Mouse (Mus musculus) spleen, postnatal 36 days (tissue): ENCODE data around the gene P3h1.

Source experiments
- DNase-seq, 2 experiments: peaks; one replicate each; pipeline ENCODE4 v3.0.0; 2022; ENCODE audit warnings: low spot score in 2 of 2, mixed read lengths in 1 of 2

Gene P3h1

DNA sequence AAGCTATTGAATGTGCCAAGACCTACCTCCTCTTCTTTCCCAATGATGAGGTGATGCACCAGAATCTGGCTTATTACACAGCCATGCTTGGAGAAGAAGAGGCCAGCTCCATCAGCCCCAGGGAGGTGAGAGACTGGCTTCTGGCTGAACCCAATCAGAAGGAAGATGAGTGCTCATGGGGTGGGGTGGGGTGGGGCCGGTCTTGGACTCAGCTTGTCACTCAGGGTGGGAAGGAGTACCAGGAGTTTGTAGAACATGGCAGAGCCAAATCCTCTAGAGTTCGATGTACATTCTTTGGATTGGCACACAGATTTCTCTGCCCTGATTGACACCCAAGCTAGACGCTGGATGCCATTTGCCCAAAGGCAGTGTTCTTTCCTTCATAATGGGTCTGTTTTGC is 5.9 kb downstream of the P3h1 start:
- DNase-seq: no peak

DNA sequence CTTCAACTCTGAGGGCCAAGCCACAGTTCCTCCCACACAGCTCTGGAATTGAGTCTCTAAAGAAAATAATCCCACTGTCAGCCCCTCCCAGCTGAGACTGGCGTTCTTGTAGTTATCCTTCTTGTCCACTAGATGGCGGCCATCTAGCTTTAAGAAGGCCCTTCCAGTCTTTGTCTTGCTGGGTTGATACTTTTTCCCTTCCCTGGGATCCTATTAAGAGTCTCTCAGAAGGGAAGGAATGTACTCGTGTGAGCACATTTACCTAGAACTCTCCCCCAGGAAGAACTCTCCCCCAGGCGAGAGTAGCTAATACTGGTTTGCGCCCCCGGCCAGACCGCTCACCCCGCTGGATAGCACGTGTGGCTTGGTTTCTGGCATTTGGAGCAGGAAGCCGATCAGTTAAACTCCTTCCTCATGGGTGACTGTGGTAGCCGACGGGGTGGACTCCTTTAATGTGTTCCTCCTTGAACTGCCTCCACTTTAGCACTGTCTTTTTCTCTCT is 6.5 kb downstream of the P3h1 start:
- peak; percentile 12 to 31 for DNase-seq

DNA sequence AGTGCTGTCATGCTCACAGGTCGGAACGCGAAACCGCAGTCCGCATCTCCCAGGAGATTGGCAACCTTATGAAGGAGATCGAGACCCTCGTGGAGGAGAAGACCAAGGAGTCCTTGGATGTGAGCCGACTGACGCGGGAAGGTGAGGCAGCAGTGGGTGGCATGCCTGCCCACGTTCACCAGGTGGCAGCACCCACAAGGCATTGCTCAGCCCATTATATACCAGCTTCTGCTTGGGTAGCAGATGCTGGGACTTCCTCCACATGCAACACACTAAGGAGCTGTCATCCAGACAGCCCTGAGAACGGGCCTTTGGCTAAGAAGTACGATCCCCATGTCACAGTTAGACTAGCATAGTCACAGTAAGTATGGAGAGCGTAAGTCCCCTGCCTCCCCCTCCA is 8.9 kb downstream of the P3h1 start:
- peak in 1 of 2 experiments; percentile 12 for DNase-seq

DNA sequence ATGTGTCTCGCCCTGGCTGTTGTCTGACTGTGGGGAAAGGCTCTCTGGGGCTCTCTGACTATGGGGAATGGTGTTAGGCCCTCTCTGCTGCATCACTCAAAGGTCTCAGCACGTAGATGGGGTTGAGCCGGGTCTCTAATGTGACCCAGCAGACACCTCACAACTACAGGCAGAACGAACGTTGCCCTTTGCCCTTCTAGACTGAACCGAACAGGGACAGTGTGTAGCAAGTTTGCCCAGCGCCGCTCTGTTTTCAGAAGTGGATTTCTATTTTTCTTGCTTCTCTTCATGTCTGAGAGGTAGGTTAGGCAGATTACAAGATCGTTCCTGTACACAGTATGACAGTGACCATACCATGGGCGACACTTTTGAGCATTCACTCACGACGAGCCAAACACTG is 9.9 kb downstream of the P3h1 start:
- DNase-seq: no peak

DNA sequence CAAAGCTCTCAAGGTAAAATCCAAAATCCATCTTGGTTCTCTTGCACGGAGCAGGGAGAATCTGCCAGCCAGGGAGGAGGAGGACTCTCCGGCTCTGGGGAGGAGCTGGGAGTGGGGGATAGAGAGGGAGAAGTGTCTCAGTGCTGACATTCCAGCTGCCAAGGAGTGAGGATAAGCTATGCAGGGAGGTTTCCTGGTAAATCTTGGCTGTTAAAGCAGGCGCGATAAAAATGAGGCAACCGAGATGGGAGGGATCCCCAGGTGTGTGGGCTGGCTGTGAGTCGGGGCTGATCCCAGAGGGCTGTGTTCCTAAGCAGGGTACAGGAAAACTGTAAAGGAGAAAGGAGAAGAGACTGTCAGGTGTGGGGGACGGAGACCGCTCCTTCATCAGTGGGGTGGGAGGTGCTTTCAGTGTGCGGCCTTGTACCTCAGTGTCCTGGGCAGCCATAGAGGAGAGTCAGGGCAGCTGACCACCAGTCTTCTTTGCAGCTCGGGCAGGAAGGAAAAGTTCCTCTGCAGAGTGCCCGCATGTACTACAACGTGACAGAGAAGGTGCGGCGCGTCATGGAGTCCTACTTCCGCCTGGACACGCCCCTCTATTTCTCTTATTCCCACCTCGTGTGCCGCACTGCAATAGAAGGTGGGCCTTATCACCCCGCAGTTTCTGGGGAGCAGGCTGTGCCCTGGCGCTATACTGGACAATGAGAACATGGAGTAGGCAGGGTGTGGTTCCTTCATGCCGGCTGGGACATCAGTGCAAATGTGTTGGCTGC is 11.9 kb downstream of the P3h1 start:
- DNase-seq: no peak

DNA sequence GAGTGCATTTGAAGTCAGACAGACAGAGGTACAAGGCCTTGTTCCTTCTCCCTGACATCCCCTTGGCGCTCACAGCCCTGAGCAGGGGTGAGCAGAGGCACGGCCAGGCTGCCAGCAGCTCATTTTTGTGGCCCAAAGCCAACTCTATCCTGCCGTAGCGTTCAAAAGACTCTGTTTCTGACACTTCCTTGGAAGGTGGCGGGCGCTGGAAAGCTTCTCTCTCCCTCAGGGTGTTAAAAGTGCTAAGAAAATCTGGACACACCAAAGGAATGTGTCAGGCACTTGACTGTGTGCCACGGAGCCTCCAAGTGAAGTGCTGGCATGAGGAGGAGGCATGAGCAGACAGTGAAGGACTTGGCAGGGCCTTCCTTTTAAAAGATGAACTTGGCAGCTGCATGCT is 12.8 kb downstream of the P3h1 start:
- no peak for DNase-seq

DNA sequence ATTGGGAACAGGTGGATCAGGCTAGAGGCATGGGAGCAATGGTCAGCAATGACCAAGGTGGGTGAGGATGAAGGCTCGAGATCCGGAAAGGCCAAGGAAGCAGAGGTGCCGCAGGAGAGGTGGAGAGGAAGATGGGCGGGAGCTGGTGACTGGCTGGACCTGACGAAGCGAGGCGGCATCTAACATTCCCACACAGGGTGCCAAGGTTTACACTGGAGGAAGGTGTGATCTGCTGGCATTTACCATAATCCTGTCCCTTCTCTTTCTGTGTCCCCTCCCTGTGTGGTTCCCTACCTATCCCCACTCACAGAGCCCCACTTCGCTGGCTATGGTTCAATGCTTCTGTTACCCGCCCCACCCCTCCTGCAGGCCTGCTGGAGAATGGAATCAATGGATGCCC is 13.2 kb downstream of the P3h1 start:
- no peak for DNase-seq

DNA sequence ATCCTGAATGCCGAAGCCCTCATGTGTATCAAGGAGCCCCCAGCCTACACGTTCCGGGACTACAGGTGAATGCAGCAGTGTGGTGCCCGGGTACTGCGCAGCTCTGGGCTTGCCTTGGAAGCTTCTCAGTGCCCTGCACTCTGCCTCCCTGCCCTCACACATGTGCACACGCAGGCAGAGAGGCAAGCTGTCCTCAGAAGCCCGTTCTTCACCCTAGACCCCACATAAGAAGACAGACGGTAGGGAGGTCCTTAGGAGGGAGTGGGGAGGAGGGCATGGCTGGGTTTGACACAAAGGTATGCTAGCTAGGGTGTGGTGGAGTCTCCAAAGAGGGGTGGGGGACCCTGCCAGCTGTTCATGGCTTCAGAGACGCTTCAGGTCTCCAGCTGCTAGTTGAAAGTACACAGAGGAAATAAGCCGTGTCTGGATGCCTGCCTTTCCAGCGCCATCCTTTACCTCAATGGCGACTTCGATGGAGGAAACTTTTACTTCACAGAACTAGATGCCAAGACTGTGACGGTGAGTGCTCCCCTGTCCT is 14.0 kb downstream of the P3h1 start:
- no peak for DNase-seq

DNA sequence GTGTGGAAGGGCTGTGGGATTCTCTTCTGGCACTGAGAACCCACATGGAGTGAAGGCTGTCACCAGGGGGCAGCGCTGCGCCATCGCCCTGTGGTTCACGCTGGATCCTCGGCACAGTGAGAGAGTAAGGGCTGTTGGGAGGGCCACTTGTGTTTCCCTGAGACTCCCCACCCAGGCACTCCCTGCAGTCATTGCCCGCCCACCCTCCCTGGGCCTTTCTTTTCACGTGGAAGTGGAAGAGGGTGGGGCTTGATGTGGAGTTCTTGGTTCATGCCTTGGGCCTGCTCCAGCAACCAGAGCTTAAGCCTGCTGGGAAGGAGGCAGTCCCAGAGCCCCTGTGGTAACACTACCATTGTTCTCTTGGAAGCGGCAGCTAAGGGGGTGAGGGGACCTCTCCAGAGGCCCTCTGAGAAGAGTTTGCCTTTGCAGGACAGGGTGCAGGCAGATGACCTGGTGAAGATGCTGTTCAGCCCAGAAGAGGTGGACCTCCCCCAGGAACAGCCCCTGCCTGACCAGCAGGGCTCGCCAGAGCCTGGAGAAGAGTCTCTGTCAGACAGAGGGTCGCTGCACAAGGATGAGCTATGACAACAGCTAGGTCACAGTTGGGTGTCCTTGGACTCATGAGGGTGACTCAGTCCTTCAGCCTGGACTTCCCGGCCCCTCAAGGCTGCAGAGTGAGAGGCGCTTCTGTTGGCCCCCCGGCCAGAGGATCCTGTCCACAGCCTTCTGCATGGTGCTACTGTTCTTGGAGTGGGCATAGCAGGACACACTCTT is 14.9 kb downstream of the P3h1 start:
- peak; percentile 46 to 52 for DNase-seq

DNA sequence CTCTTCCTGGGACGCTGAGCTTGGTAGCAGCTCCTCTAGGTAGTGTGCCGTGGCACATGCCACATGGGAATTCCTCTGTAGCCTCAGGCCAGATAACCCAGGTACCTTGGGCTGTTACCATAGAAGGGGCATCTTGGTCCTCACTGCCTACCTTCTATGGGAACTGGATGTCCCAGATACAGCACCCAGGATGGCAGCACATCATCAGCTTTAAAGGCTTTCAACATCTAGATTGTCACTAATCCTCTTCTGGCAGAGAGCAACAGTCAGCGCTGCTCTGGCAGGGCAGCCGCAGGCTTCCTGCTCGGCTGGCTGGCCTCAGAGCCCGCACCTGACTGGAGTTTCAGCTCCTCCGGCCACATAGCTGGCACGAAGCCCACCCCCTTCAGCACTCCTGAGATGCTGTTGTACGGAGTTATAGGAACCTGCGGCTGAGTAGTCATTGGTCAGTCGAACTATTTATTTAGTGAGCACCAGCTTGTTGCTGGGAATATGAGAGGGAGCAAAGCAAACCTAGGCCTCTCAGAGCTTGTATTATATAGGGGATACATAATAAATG is 15.8 kb downstream of the P3h1 start:
- DNase-seq: no peak

DNA sequence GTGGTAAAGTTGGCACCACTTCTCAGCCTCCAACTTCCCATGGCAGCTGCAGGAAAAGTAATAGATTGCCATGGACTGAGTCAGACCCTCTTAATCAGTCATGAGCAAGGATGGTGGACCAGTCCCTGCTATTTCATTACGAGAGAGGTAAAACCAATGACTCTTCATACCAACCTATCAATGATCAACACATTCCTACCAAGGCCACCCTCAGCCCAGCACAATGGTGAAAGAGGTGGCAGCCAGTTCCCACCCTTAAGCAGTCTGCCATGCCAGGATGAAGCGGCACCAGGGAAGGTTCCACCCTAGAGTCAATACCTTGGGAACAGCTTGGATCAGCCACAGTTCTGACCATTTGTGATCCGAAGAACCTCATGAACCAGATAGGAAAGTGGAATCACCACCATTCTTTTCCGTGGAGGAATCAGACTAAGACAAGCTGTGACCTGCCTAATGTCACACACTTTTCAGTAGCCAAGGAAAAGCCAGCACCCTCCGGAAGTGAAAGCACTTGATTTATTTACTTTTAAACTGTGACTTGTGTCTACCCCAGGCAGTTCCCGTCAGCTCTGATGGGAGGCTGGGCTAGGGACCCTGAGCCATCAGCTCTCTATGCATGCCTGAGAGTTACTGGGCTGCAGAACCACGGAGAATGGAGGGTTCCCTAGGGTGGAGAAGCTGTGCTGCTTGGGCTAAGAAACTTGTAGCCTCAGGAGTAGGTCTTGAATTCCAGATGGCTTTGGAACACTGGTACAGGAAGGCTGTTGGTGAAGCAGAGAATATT is 19.5 kb downstream of the P3h1 start:
- DNase-seq: no peak

DNA sequence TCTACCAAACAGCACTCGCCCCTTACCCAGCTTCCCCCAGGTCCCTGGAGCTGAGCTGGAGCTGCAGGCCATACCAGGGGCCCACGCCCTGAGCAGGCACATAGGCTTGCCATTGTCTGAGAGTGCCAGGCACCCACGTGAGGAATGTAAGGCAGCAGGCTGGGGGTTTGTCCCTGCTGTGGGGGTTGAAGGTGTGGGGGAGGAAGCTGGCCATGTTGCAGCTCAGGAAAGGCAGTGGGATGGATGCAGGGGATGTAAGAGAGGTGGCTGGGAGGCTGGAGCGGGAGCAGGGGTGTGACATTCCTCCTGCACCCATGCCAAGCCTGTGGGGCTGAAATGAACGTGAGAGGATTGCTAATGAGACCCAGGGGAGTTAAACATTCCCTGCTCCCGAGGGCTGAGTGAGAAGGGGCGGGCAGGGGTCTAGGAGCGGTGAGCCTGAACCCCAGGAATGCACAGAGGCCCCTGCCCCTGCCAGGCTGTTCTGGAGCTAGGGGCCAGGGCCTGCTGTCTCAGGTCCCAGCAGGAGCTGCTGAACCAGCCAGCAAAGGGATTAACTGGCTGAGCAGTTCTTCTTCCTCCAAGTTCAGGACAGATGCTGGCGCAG is 21.4 kb downstream of the P3h1 start:
- DNase-seq: no peak

DNA sequence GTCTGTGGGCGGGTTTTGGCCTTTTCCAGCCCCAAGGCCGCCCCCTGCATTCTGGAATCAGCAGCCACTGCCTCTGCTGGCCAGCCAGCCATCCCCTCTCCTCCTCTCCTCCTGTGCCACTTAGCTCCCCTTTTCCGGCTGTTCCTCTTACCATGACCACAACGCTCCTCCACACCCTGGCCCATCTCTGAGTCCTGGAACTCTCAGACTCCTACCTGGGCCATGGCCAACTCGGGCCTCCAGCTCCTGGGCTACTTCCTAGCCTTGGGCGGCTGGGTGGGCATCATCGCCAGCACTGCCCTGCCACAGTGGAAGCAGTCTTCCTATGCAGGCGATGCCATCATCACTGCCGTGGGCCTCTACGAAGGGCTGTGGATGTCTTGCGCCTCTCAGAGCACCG is 22.6 kb downstream of the P3h1 start, which contains the start of gene Cldn19:
Gene Cldn19, plus strand, starts transcription at position 64 of the 400 bp plus-strand sequence.
- no peak for DNase-seq

DNA sequence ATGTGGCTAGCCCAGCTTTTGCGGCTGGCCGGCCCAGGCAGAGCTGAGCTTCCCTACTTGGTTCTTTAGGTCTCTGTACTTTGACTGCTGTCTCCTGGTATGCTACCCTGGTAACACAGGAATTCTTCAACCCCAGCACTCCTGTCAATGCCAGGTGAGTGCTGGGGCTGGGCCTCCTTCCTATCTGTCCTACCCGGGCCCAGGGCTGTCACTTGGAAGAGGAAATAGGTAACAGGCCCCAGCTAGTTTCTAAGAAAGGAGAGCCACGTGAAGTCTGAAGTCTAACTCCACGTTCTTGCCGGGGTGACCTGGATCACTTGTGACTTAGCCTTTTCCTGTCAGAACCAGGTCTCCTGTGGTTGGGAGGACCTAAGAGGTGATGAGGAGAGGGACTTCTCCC is 24.4 kb downstream of the P3h1 start:
- no peak for DNase-seq

DNA sequence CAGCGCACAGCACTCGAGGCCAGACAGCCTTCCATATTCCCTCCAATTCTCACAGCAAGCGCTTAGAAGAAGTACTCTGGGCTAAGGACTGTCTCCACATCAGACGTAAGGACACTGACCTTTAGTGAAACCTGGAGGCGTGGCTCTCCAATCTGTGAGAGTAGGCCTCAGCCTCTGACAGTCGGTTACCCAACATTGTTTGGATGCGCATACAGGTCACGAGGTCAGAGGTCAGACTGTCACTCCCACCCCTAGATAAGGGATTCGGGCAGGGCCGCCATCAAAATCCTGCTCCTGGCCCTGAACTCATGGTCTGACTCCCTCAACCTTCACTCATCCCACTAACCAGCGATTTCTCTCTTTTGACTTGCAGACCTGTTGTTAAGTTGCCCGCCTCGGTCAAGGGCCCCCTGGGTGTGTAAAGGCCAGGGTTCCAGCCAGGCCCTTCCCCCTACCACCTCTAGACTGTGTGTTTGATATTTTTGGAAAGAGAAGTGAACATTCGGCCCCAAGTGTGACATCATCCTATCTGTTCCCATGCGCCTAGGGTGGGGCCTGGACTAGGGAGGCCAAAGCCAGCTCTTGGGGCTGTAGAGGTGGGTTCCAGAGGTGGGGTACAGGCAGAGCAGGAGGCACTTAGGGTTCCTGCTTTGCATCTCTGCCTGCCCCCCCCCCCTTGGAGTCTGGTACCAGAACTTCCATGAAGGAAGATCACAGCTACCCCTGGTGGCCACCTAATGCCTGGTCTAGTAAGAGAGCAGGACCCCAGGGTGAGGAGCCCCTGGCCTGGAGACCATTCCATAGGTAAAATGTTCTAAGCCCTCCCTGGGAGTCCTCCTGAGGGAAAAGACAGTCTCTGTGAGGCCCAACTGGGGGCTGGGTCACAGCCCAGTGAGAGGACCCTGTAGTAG is 26.9 kb downstream of the P3h1 start:
- DNase-seq: no peak

DNA sequence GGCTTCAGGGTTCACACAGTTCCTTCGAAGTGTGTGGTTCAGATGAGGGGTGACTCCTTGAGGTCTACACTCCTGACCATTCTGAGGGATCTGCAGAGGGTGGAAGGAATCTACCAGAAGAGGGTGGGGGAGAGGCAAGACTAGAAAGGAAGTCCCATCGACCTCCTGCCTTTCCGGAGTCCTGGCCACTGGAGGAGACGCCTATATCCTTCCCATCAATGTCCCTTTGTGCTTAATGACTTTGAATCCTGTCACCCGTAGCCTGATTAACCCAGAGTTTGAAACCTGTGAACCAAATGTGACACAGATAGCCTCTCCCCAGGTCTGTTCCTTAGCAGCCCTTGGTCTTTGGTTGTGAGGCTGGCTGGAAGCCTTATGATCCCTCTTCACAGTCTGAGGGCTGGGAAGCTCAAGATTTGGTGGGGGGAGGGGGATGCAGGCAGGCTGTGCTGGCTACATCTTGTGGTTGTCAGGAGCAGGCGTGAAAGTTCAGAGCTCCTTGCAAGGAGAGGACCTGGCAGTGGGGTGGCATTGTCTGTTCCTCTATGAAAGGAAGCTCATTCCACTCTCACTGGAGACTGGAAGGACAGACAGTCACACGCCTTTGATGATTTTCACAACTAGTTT is 28.5 kb downstream of the P3h1 start:
- no peak for DNase-seq

DNA sequence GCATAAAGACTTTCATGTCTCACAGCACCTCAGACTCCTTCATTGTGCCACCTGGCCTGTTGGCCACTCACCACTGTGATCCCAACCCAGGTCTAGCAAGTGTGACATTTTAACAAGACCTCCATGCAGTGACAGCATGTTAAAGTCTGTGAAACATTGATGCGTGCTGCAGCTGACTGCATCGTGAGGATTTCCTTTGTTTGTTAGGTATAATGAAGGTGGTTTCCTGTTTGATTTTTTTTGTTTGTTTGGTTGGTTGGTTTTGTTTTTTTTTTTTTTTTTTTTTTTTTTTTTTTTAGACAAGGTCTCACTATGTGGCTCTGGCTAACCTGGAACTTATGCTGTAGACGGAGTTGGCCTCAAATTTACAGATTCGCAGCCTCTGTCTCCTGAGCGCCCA is 29.8 kb downstream of the P3h1 start:
- no peak for DNase-seq

DNA sequence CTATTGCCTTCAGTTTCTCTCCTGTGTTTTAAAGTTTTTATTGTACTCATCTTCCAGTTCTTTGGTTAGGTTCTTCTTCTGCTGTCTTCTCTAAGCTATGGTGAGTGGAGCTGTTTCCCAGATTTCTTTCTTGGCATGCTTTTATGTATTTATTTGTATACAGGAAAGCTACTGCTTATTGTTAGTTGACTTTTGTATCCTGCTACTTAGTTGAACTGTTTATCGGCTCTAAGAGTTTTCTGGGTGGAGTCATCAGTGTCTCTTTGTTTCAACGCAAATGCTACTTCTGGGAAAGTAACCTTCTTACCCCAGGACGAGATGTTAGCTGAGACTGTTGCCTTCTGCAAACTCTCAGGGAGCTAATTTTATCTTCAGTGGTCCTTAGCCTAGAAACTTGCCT is 30.7 kb downstream of the P3h1 start:
- no peak for DNase-seq

DNA sequence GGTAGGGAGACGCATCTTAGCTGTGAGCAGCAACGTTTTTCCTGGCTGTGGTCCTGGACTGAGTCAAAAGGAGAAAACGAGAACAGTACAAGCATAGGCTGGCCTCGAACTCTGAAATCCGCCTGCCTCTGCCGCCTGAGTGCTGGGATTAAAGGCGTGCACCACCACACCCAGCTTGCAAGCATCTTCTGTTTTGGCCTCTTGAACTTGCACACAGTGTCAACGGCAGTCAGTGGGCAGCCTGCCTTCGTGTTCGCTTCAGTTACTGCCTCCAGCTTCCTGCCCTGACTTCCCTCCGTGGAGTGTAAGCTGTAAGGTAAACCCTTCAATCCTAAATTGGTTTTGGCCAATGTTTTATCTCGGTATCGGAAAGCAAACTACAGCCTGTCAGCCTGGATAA is 33.9 kb downstream of the P3h1 start:
- no peak for DNase-seq

DNA sequence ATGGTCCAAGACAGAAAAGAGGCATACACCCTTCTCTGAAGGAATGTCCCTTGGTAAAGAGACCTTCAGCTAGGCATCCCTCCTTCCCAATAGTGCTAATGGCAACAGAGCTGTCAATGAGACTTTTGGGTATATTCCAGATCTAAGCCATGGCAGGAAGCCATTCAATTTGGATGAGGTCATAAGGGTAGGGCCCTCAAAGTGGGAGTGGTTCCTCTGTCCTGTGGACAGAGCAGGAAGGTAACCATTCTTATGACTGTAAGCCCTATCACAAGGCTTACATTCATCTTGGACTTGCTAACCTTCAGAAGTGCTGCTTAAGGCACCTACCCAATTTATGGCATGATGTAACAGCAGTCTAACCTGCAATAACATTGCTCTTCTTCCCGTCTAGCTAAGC is 41.9 kb downstream of the P3h1 start:
- no peak for DNase-seq
